Comparison of ENCODE assay signal across 19 mouse cellular contexts in genomic region chr1:57593707-57594589, GRCm38 (mm10).
DNase-seq lines count a peak whose midpoint lies in the region; ATAC-seq and TF ChIP-seq lines count a peak whose summit lies in the region.
"Had no signal": no experiment of that assay in that cellular context is flagged by ENCODE, and none has a peak within 500 bp of the region (broad histone marks: within the 10 kb centered on the region; RNA-seq: fewer than 3 reads in every experiment).

No protein-coding gene starts in this region.

- no peaks in the 10 kb centered on the region for H3K36me3 ChIP-seq in hindbrain, embryonic 13.5 days
- no peaks in the 10 kb centered on the region for H3K36me3 ChIP-seq in hindbrain, embryonic 11.5 days (ENCODE audit: control insufficient read depth, insufficient read depth, low read length)
- no peaks in the 10 kb centered on the region for H3K36me3 ChIP-seq in midbrain, embryonic 14.5 days (ENCODE audit: control insufficient read depth, insufficient read depth, low read length)
- H3K36me3 ChIP-seq in midbrain, embryonic 10.5 days: no peaks in the 10 kb centered on the region
- H3K36me3 ChIP-seq in limb, embryonic 14.5 days (ENCODE audit: control insufficient read depth, insufficient read depth, low read length): no peaks in the 10 kb centered on the region
- H3K36me3 ChIP-seq: forebrain, embryonic 15.5 days; heart, embryonic 15.5 days; hindbrain, embryonic 10.5 days; neural tube, embryonic 12.5 days had no signal

- no peak for ATAC-seq in cerebellum, adult (ENCODE audit: insufficient number of reproducible peaks, low FRiP score, low TSS enrichment)
- ATAC-seq in hindbrain, embryonic 13.5 days (ENCODE audit: low FRiP score): no peak
- no peak for ATAC-seq in hindbrain, embryonic 11.5 days (ENCODE audit: low FRiP score)
- ATAC-seq in midbrain, embryonic 14.5 days (ENCODE audit: low FRiP score, low TSS enrichment): no peak
- peak; percentile 77 for ATAC-seq in limb, embryonic 14.5 days (ENCODE audit: low FRiP score, low read depth)
- ATAC-seq: forebrain, embryonic 15.5 days had no signal

- peaks cover 13% of the 10 kb centered on the region for H3K4me1 ChIP-seq in hindbrain, embryonic 13.5 days (replicated peaks)
- no peaks in the 10 kb centered on the region for H3K4me1 ChIP-seq in hindbrain, embryonic 11.5 days (replicated peaks; ENCODE audit: control insufficient read depth, insufficient read depth, low read length)
- H3K4me1 ChIP-seq in midbrain, embryonic 14.5 days (ENCODE audit: control insufficient read depth, insufficient read depth, low read length): no peaks in the 10 kb centered on the region
- H3K4me1 ChIP-seq in midbrain, embryonic 10.5 days: no peaks in the 10 kb centered on the region
- H3K4me1 ChIP-seq in limb, embryonic 14.5 days (ENCODE audit: control insufficient read depth, insufficient read depth, low read length): peaks cover 18% of the 10 kb centered on the region
- H3K4me1 ChIP-seq: forebrain, embryonic 15.5 days; heart, embryonic 15.5 days; neural tube, embryonic 12.5 days had no signal

- H3K27ac ChIP-seq in hindbrain, embryonic 13.5 days: peak overlapping the region; percentile 30; the same call in 1 of the 2 replicates
- no peak overlapping the region for H3K27ac ChIP-seq in hindbrain, embryonic 11.5 days (ENCODE audit: low read depth, low read length)
- H3K27ac ChIP-seq in midbrain, embryonic 14.5 days (replicated peaks; ENCODE audit: low read depth, low read length): no peak overlapping the region
- no peak overlapping the region for H3K27ac ChIP-seq in midbrain, embryonic 10.5 days (replicated peaks)
- H3K27ac ChIP-seq in limb, embryonic 14.5 days (replicated peaks; ENCODE audit: low read depth, low read length): peak overlapping the region; percentile 55
- H3K27ac ChIP-seq: forebrain, embryonic 15.5 days; heart, adult 2 months; heart, embryonic 15.5 days; hindbrain, embryonic 10.5 days; liver, embryonic 14.5 days; neural tube, embryonic 12.5 days had no signal

- H3K4me3 ChIP-seq in hindbrain, embryonic 13.5 days: no peak overlapping the region
- no peak overlapping the region for H3K4me3 ChIP-seq in hindbrain, embryonic 11.5 days (ENCODE audit: low read depth, low read length)
- no peak overlapping the region for H3K4me3 ChIP-seq in midbrain, embryonic 14.5 days (replicated peaks; ENCODE audit: low read depth, low read length)
- H3K4me3 ChIP-seq in midbrain, embryonic 10.5 days: no peak overlapping the region
- no peak overlapping the region for H3K4me3 ChIP-seq in limb, embryonic 14.5 days (replicated peaks; ENCODE audit: low read length)
- H3K4me3 ChIP-seq: erythroblast, embryonic 14.5 days; forebrain, embryonic 15.5 days; heart, adult 2 months; heart, embryonic 15.5 days; hindbrain, embryonic 10.5 days; neural tube, embryonic 12.5 days had no signal

- DNase-seq in cerebellum, postnatal 10 days: peak; percentile 77 to 78
- no peak for DNase-seq in hindbrain, embryonic 11.5 days (ENCODE audit: low spot score)
- DNase-seq in midbrain, embryonic 14.5 days: peak; percentile 18
- no peak for DNase-seq in midbrain, embryonic 10.5 days (ENCODE audit: low spot score)
- DNase-seq in limb, embryonic 14.5 days (ENCODE audit: low spot score): peak; percentile 25
- DNase-seq in gastrocnemius, postnatal 4 days (ENCODE audit: low spot score in 2 of 2): no peak
- DNase-seq: heart, adult 2 months; kidney, adult 8-10 months; kidney, postnatal 36 days; right cerebral cortex, postnatal 25 days; thymus, postnatal 36 days had no signal

- peaks cover 2% of the 10 kb centered on the region; the same call in 1 of the 2 replicates for H3K9me3 ChIP-seq in hindbrain, embryonic 13.5 days
- H3K9me3 ChIP-seq in hindbrain, embryonic 11.5 days (ENCODE audit: control insufficient read depth, low read length): no peaks in the 10 kb centered on the region
- H3K9me3 ChIP-seq in midbrain, embryonic 14.5 days (ENCODE audit: control insufficient read depth, low read length): no peaks in the 10 kb centered on the region
- peaks cover under 1% of the 10 kb centered on the region; the same call in 1 of the 2 replicates for H3K9me3 ChIP-seq in midbrain, embryonic 10.5 days (replicated peaks)
- H3K9me3 ChIP-seq in limb, embryonic 14.5 days (ENCODE audit: control insufficient read depth, low read length): peaks cover 2% of the 10 kb centered on the region; the same call in 1 of the 2 replicates
- H3K9me3 ChIP-seq: forebrain, embryonic 15.5 days; heart, embryonic 15.5 days; neural tube, embryonic 12.5 days had no signal

- WGBS in hindbrain, embryonic 13.5 days: 79% methylated on average over 7 of the region's 7 CpGs
- 82% methylated on average over 7 of the region's 7 CpGs for WGBS in hindbrain, embryonic 11.5 days
- 72% methylated on average over 7 of the region's 7 CpGs for WGBS in midbrain, embryonic 14.5 days
- WGBS in midbrain, embryonic 10.5 days: 87% methylated on average over 7 of the region's 7 CpGs
- WGBS in limb, embryonic 14.5 days: 45% methylated on average over 7 of the region's 7 CpGs

- no peak overlapping the region for H3K9ac ChIP-seq in hindbrain, embryonic 13.5 days
- no peak overlapping the region for H3K9ac ChIP-seq in hindbrain, embryonic 11.5 days (ENCODE audit: low read depth, low read length)
- H3K9ac ChIP-seq in midbrain, embryonic 14.5 days (replicated peaks; ENCODE audit: low read length): no peak overlapping the region
- H3K9ac ChIP-seq in limb, embryonic 14.5 days (ENCODE audit: low read depth, low read length, severe bottlenecking): no peak overlapping the region
- H3K9ac ChIP-seq: forebrain, embryonic 15.5 days; heart, embryonic 15.5 days; liver, embryonic 14.5 days; neural tube, embryonic 12.5 days had no signal

- no peaks in the 10 kb centered on the region for H3K27me3 ChIP-seq in hindbrain, embryonic 13.5 days
- no peaks in the 10 kb centered on the region for H3K27me3 ChIP-seq in hindbrain, embryonic 11.5 days (ENCODE audit: control insufficient read depth, insufficient read depth, low read length)
- H3K27me3 ChIP-seq in midbrain, embryonic 14.5 days (ENCODE audit: control insufficient read depth, insufficient read depth, low read length): no peaks in the 10 kb centered on the region
- no peaks in the 10 kb centered on the region for H3K27me3 ChIP-seq in midbrain, embryonic 10.5 days (ENCODE audit: low read depth, poor library complexity, severe bottlenecking)
- no peaks in the 10 kb centered on the region for H3K27me3 ChIP-seq in limb, embryonic 14.5 days (ENCODE audit: control insufficient read depth, insufficient read depth, low read length)
- H3K27me3 ChIP-seq: forebrain, embryonic 15.5 days; heart, embryonic 15.5 days; neural tube, embryonic 12.5 days had no signal

- TF ChIP-seq POLR2A in limb, embryonic 14.5 days (IDR thresholded peaks at IDR 0.05; ENCODE audit: borderline replicate concordance, extremely low read depth, insufficient read depth, insufficient read length): no peak

- no peak overlapping the region for H3K4me2 ChIP-seq in hindbrain, embryonic 13.5 days
- no peak overlapping the region for H3K4me2 ChIP-seq in hindbrain, embryonic 11.5 days (replicated peaks; ENCODE audit: low read depth, low read length)
- no peak overlapping the region for H3K4me2 ChIP-seq in midbrain, embryonic 14.5 days (ENCODE audit: low read length)
- 0 out of 2 replicates have a peak overlapping the region, but pooled peaks have one; percentile 13 for H3K4me2 ChIP-seq in limb, embryonic 14.5 days (replicated peaks; ENCODE audit: low read depth, low read length, severe bottlenecking)
- H3K4me2 ChIP-seq: forebrain, embryonic 15.5 days; heart, embryonic 15.5 days; neural tube, embryonic 12.5 days had no signal

Comparison
In these comparisons a context has a peak if more than half of its experiments do, and no peak if none do; other contexts are left out.
1. DNase-seq: peak in cerebellum, postnatal 10 days (2 of 2), midbrain, embryonic 14.5 days (single experiment) and limb, embryonic 14.5 days (single experiment); none in hindbrain, embryonic 11.5 days (single experiment), midbrain, embryonic 10.5 days (single experiment) and gastrocnemius, postnatal 4 days (0 of 2).
2. H3K27ac ChIP-seq: peak in hindbrain, embryonic 13.5 days (single experiment) and limb, embryonic 14.5 days (single experiment); none in hindbrain, embryonic 11.5 days (single experiment), midbrain, embryonic 14.5 days (single experiment) and midbrain, embryonic 10.5 days (single experiment).